Mouse (Mus musculus) kidney, embryonic 14.5 days (tissue): Measurements from ENCODE around the gene Snai1. TPM values are rescaled to one million over a fixed set of nuclear protein-coding genes. Genes with fewer than 3 reads are reported as not detected.

ENCODE experiments used
- ATAC-seq: fragments of 200-750 bp; cut with Nextera tagmentation; 2 replicates; pipeline ENCODE4 v1.8.0; 2017; ENCODE audit warnings: moderate number of reproducible peaks, mild to moderate bottlenecking, moderate TSS enrichment, moderate library complexity; ENCODE audit not compliant: low FRiP score, low TSS enrichment
- H3K27ac ChIP-seq: fragments of 300-500 bp; sonication (generic); 2 replicates; pipeline ENCODE4 v1.5.1; 2014; ENCODE audit warnings: low read depth, mild to moderate bottlenecking, low read length, moderate library complexity, mixed read lengths
- H3K27me3 ChIP-seq: fragments of 300-500 bp; sonication (generic); 2 replicates; pipeline ENCODE4 v1.6.1; 2014; ENCODE audit warnings: mild to moderate bottlenecking, low read length; ENCODE audit not compliant: control insufficient read depth, insufficient read depth
- H3K36me3 ChIP-seq: fragments of 300-500 bp; sonication (generic); 2 replicates; pipeline ENCODE4 v1.6.1; 2014; ENCODE audit warnings: low read length, mixed read lengths; ENCODE audit not compliant: control insufficient read depth, insufficient read depth
- H3K4me1 ChIP-seq: fragments of 300-500 bp; sonication (generic); 2 replicates; pipeline ENCODE4 v1.6.1; 2014; ENCODE audit warnings: low read length, mixed read lengths; ENCODE audit not compliant: control insufficient read depth, insufficient read depth
- H3K4me2 ChIP-seq: fragments of 300-500 bp; sonication (generic); replicated peaks from 2 replicates; pipeline ENCODE4 v1.6.1; 2014; ENCODE audit warnings: low read depth, mild to moderate bottlenecking, low read length
- H3K4me3 ChIP-seq: fragments of 300-500 bp; sonication (generic); 2 replicates; pipeline ENCODE4 v1.5.1; 2014; ENCODE audit warnings: mild to moderate bottlenecking, low read length
- H3K9ac ChIP-seq: fragments of 300-500 bp; sonication (generic); 2 replicates; pipeline ENCODE4 v1.6.1; 2014; ENCODE audit warnings: low read depth, mild to moderate bottlenecking, low read length, moderate library complexity
- H3K9me3 ChIP-seq: fragments of 300-500 bp; sonication (generic); 2 replicates; pipeline ENCODE4 v1.6.1; 2016; ENCODE audit warnings: low read length; ENCODE audit not compliant: control insufficient read depth
- WGBS: fragments of 180-500 bp; shearing (Covaris S2); extraction: QIAGEN DNeasy Blood & Tissue Kit; methylation state at CpG from one replicate; pipeline ENCODE4 v1.1.7; 2014; 5-methylcytosine and 5-hydroxymethylcytosine counted together
- polyA plus RNA-seq: library from polyadenylated mRNA; unstranded; fragments of >200 nt; fragmentation: Nextera tagmentation; extraction: Ambion mirVana; gene quantifications from 2 replicates; pipeline ENCODE4 v1.2.1, GENCODE M21; 2014

Snai1 gene
- polyA plus RNA-seq, 1 experiment from 2014 or later: 40.4 TPM

DNA sequence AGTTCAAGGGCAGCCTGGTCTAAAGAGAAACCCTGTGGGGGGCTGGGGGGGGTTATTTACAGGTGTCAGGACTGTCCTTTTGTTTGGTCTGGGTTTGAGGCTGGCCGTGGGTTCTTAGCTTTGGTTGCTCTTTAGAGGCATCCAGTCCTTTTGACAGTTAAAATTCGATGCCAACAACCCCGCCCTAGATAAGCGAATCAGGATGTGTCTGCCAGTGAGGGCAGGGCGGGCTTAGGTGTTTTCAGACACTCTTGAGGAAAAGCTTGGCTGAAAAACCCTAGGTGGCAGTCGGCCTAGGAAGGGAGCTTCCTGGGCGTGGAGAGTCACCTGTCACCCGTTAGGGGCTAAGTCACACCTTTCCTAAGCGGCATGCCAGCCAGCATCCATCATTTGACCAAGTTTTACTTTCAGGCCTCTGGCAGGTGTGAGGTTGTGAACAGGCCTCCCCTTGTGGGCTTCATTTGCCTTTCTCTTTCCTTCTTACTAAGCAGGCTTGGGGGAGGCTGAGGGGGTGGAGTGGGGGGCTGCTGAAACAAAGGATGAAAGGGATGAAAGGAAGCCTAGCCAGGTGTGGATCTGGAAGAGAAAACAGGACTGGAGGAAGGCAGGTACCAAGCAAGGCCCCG, 1.6 kb upstream of the Snai1 start:
- H3K36me3 ChIP-seq: peaks cover 13% of the 10 kb centered on the region; the same call in 1 of the 2 replicates
- H3K27me3 ChIP-seq: peaks cover 12% of the 10 kb centered on the region
- H3K27ac ChIP-seq: no peak overlapping the region
- H3K4me3 ChIP-seq: no peak overlapping the region
- peaks cover 17% of the 10 kb centered on the region for H3K4me1 ChIP-seq
- 41% methylated on average over 10 of the region's 10 CpGs for WGBS
- H3K9ac ChIP-seq: no peak overlapping the region
- ATAC-seq: no peak
- no peaks in the 10 kb centered on the region for H3K9me3 ChIP-seq
- H3K4me2 ChIP-seq: no peak overlapping the region

DNA sequence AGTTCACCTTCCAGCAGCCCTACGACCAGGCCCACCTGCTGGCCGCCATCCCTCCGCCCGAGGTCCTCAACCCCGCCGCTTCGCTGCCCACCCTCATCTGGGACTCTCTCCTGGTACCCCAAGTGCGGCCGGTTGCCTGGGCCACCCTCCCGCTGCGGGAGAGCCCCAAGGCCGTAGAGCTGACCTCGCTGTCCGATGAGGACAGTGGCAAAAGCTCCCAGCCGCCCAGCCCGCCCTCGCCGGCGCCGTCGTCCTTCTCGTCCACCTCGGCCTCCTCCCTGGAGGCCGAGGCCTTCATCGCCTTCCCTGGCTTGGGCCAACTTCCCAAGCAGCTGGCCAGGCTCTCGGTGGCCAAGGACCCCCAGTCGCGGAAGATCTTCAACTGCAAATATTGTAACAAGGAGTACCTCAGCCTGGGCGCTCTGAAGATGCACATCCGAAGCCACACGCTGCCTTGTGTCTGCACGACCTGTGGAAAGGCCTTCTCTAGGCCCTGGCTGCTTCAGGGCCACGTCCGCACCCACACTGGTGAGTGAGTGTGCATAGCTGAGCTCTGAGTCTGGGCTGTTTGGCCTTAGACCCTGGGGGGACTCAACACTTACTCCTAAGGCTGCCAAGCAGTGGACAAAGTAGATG, 794 bp downstream of the Snai1 start:
- peaks cover 21% of the 10 kb centered on the region for H3K36me3 ChIP-seq
- H3K27me3 ChIP-seq: peaks cover 12% of the 10 kb centered on the region
- H3K4me3 ChIP-seq: peak overlapping the region; percentile 65
- H3K4me2 ChIP-seq: peak overlapping the region; percentile 93
- 15% methylated on average over 27 of the region's 34 CpGs for WGBS
- ATAC-seq: 0 out of 2 replicates have a peak, but pooled peaks have one; percentile 1
- peak overlapping the region; percentile 0; the same call in 1 of the 2 replicates for H3K27ac ChIP-seq
- H3K9me3 ChIP-seq: no peaks in the 10 kb centered on the region
- peaks cover 40% of the 10 kb centered on the region for H3K4me1 ChIP-seq
- peak overlapping the region; percentile 69 for H3K9ac ChIP-seq

DNA sequence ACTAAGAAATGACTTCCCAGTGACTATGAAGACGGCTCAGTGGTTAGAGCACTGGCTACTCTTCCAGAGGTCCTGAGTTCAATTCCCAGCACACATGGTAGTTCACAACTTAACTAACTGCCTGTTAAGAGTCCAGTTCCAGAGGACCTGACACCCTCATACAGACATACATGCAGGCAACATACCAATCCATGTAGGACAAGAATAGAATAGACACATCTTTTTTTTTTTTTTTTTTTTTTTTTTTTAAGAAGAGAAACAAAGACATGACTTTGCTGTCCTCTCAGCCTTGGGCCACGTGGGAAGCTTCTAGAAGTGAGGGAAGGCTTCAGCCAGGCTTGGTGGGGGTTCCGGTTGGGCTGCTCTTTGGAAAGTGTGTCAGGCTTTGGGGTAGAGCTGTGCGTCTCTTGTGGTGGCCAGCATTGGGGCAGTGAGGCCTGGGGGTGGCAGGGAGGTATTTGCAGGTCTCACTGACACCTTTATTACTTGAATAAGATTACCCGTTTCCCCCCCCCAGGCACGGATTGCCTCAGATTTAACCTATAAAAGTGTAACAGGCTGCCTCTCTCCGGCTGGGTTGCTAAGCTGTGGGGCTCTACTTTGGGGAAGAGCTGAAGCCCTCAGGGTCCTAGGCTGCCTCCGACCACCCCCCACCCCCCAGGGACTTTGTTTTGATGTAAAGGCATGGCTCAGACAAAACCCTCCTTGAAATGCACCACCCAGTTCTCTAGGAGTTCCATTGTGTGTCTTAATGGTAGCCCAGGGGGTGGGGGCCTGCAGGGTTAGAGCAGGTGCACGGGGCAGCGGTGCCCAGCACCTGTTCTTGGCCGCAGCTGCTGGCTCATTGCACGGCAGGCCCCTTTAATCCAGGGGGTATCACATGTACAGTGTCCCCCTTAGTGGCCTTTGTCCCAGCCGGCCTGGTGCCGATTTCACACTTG, 1.8 kb downstream of the Snai1 start:
- no peak for ATAC-seq
- no peak overlapping the region for H3K27ac ChIP-seq
- 15% methylated on average over 14 of the region's 14 CpGs for WGBS
- H3K4me2 ChIP-seq: peak overlapping the region; percentile 93
- peaks cover 48% of the 10 kb centered on the region for H3K4me1 ChIP-seq
- H3K27me3 ChIP-seq: peaks cover 12% of the 10 kb centered on the region
- H3K9me3 ChIP-seq: no peaks in the 10 kb centered on the region
- peak overlapping the region; percentile 69 for H3K9ac ChIP-seq
- H3K36me3 ChIP-seq: peaks cover 21% of the 10 kb centered on the region
- H3K4me3 ChIP-seq: peak overlapping the region; percentile 65

DNA sequence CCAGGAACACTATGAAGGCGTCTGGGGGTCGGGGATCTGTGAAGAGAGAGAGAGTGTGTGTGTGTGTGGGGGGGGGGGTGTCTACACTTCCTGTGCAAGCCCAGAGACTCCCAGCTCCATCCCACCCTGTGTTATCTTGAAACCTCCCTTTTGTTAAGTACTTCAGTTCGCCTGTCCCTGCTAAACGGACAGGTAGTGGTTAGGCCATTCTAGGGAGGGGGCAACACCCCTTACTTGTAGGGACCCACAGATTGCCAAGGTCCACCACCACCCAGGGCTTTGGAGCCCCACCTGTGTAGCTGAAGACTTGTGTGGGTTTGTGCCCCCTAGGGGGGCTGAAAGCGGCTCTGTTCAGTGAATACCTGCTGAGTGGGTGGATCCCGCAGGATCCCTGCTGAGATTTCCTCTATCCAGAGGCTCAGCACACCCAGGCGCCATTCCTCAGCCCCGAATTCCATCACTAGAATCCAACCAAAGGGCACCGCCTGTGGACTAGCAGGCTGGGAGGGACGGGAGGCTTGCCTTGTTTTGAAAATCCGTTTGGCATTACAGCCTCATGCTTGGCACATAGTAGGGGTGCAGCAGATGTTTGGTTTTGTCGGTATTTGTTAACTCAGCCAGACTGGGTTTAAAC, 2.6 kb downstream of the Snai1 start:
- Histone ChIP-seq H3K9me3 (no peaks in the 10 kb centered on the region), H3K27me3 (peaks cover 12% of the 10 kb centered on the region), H3K9ac (peak overlapping the region; percentile 69), H3K4me1 (peaks cover 48% of the 10 kb centered on the region), H3K27ac (peak overlapping the region; percentile 71), H3K36me3 (peaks cover 21% of the 10 kb centered on the region), H3K4me2 (peak overlapping the region; percentile 93), H3K4me3 (peak overlapping the region; percentile 65)
- 21% methylated on average over 12 of the region's 12 CpGs for WGBS
- no peak for ATAC-seq

DNA sequence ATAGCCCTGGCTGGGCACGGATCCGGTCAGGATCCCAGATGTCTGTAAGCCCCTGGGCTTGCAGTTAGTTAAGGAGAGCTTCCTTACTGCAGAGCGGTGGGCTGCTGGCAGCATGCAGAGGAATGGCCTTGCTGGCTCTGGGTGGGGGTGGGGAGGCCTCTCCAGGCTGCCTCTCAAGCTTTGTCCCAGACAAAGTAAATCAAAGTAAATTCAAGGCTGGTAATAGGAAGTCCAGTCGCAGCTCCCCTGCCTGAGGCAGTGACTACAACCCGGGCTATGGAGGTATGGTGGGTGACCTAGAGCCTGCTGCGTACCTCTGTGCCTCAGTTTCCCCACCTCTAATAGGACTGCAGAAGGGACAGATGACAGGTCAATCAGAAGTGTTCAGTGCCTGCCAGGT, 3.3 kb downstream of the Snai1 start:
- peak overlapping the region; percentile 93 for H3K4me2 ChIP-seq
- H3K9me3 ChIP-seq: no peaks in the 10 kb centered on the region
- WGBS: 18% methylated on average over 6 of the region's 6 CpGs
- peaks cover 21% of the 10 kb centered on the region for H3K36me3 ChIP-seq
- H3K27ac ChIP-seq: peak overlapping the region; percentile 71
- peaks cover 49% of the 10 kb centered on the region for H3K4me1 ChIP-seq
- peak overlapping the region; percentile 69 for H3K9ac ChIP-seq
- H3K4me3 ChIP-seq: peak overlapping the region; percentile 65
- peaks cover 10% of the 10 kb centered on the region for H3K27me3 ChIP-seq
- ATAC-seq: no peak

DNA sequence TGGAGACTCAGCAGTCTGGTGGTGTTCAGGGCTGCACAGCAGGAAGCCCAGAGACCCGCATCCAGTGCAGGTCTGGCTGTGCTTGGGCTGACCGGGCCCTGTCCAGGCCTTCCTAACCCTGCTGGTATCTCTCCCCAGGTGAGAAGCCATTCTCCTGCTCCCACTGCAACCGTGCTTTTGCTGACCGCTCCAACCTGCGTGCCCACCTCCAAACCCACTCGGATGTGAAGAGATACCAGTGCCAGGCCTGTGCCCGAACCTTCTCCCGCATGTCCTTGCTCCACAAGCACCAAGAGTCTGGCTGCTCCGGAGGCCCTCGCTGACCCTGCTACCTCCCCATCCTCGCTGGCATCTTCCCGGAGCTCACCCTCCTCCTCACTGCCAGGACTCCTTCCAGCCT, 3.8 kb downstream of the Snai1 start:
- Histone ChIP-seq H3K4me1 (peaks cover 54% of the 10 kb centered on the region), H3K27ac (peak overlapping the region; percentile 71), H3K36me3 (peaks cover 21% of the 10 kb centered on the region), H3K9ac (peak overlapping the region; percentile 69; the same call in 1 of the 2 replicates), H3K27me3 (peaks cover 5% of the 10 kb centered on the region), H3K9me3 (no peaks in the 10 kb centered on the region), H3K4me3 (peak overlapping the region; percentile 65), H3K4me2 (peak overlapping the region; percentile 93)
- WGBS: 77% methylated on average over 12 of the region's 12 CpGs
- ATAC-seq: no peak

DNA sequence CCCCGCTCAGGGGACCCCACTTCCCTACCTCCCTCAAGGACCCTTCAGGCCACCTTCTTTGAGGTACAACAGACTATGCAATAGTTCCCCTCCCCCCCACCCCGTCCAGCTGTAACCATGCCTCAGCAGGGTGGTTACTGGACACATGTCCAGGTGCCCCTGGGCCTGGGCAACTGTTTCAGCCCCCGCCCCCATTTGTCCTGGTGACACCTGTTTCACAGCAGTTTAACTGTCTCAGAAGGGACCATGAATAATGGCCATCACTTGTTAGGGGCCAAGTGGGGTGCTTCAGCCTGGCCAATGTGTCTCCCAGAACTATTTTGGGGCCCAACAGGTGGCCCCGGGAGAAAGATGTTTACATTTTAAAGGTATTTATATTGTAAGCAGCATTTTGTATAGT, 4.4 kb downstream of the Snai1 start:
- ATAC-seq: no peak
- WGBS: 50% methylated on average over 4 of the region's 4 CpGs
- Histone ChIP-seq H3K4me1 (peaks cover 56% of the 10 kb centered on the region), H3K27me3 (no peaks in the 10 kb centered on the region), H3K9ac (no peak overlapping the region), H3K4me3 (peak overlapping the region; percentile 65; the same call in 1 of the 2 replicates), H3K36me3 (peaks cover 21% of the 10 kb centered on the region), H3K4me2 (peak overlapping the region; percentile 93), H3K27ac (peak overlapping the region; percentile 96; the same call in 1 of the 2 replicates), H3K9me3 (no peaks in the 10 kb centered on the region)

DNA sequence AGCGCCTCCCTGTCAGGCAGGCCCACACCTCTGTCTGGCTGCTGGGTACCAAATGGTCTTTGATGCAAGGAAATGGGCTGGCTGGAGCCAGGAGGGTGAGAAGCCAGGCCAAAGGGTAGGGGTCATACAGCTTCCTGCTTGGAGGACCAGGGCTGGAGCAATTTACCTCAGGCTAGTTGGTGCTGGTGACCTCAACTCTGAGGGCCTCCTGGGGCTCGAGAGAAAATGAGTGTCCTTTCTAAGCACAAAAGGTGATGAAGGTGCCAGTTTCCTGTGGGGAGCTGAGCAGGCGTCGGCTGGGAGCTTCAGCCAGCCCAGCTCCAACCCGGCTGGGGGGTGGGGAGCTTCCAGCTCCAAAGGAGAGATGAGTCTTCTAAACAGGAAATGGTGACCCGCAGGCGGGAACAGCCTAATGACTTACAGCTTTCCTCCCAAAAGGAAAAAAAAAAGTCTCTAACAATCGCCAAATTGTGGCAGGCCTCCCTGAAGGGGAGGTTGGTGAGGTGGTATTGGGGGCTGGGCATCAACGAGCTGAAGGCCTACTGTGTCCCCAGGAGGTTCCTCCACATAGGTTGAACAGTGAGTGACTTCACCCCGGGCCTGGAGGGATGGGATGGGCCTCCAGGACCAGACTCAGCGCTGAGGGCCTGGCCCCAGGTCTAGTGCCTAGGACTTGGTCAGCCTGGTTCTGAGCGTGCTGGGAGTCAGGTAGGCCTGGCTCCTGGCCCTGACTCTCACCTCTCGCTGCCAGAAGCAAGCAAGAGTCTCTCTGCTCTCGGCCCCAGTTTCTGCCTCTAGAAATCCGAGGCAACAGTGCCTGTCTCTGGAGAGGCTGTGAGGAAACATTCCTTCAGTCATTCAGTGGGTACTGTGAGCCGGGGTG, 5.4 kb downstream of the Snai1 start:
- peaks cover 21% of the 10 kb centered on the region for H3K36me3 ChIP-seq
- H3K27ac ChIP-seq: peak overlapping the region; percentile 96
- H3K4me2 ChIP-seq: peak overlapping the region; percentile 30
- no peak overlapping the region for H3K4me3 ChIP-seq
- H3K9ac ChIP-seq: peak overlapping the region; percentile 2; the same call in 1 of the 2 replicates
- H3K27me3 ChIP-seq: no peaks in the 10 kb centered on the region
- 0 out of 2 replicates have a peak, but pooled peaks have one; percentile 15 for ATAC-seq
- H3K4me1 ChIP-seq: peaks cover 56% of the 10 kb centered on the region
- 12% methylated on average over 16 of the region's 16 CpGs for WGBS
- no peaks in the 10 kb centered on the region for H3K9me3 ChIP-seq
